Mouse (Mus musculus) layer of hippocampus, adult 9-10 months (tissue): ENCODE measurements around the gene Rdm1.
"Not testable (repeated sequence)": the region's sequence is repeated elsewhere in the genome, so short reads cannot be mapped to it uniquely, and the experiment has no call there.

Experiments used
- DNase-seq: peaks from one replicate; pipeline ENCODE4 v3.0.0; 2022; ENCODE audit warnings: low spot score

The Rdm1 gene

GRCm38 (mm10) chr11:101626995-101627856 is at the start of gene Rdm1:
Gene Rdm1 (plus strand): TSS chr11:101627195.
- DNase-seq, result no peak

DNA sequence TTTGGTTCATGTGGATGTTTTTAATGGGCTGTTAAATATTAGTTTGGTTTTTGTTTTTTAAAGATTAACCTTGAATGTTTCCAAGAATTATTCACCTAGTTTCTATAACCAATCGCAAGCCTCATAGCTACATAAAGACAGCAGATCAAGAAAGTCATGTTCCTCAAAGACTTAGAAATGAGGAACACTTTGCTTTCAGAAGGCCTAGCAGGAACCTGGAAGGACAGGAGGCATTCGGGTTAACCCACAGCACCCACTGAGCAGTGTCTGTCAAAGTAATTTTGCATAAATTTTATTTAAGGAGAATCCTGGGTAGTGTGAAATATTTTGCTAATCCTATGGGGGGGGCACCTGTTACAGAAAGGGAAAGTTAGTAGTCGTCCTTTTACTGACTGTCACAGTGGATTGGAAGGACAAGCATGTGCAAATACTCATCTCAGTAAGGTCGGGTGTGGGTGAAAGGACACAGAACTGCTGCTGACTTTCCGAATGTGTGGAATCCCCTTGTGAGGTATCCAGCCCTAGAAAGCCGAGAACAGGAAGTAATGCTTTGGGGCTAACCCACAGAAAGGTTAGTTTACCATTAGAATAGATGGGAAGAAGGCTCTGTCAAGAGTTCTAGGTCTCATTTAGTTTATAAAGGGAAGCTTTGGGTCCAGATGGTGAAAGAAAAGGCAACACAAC is 45.8 kb upstream of the Rdm1 start:
- DNase-seq, result no peak

GRCm38 (mm10) chr11:101582054-101583035 is 44.6 kb upstream of the Rdm1 start, which contains the start of gene Tmem106a:
Gene Tmem106a (plus strand): TSS chr11:101582242.
- DNase-seq, result no peak

DNA sequence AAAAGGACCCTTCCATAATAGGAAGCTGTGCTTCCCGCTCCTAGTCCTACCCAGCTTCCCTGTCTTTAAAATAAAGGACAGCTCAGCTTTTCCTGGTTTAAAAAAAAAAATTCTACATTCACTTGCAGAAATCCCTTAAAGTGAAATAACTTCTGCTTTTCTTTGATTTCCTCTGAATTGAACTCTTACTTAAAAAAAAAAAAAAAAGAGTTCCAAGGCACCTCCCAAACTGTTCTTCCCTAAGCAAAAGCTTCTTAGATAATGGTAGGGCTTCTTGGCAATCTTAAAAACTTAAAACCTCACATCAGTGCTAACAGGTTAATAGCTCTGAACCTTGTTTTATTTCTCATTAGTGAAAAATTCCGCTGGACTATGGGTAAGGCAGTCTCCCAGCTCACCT is 43.8 kb upstream of the Rdm1 start:
- DNase-seq, result no peak

GRCm38 (mm10) chr11:101585031-101585430 is 42.0 kb upstream of the Rdm1 start:
- DNase-seq, result not testable (repeated sequence)

DNA sequence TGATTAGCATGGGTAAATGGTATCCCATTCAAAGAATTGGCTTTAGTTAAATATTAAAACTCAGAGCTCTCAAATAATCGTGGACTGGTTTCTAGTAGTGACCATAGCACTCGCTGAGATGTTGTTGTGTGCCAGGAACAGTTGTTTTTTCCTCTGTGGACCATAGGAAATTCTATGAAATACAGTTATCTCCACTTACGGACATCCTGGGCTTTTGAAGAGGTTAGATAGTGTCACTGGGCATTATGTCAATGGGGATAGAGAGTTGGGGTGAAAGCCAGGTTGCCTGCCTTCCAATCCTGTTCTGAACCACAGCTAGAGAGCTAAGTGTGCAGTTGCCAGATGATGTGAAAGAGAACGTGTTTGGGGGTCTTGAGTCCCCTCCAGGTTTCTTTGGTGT is 41.2 kb upstream of the Rdm1 start:
- no peak for DNase-seq

DNA sequence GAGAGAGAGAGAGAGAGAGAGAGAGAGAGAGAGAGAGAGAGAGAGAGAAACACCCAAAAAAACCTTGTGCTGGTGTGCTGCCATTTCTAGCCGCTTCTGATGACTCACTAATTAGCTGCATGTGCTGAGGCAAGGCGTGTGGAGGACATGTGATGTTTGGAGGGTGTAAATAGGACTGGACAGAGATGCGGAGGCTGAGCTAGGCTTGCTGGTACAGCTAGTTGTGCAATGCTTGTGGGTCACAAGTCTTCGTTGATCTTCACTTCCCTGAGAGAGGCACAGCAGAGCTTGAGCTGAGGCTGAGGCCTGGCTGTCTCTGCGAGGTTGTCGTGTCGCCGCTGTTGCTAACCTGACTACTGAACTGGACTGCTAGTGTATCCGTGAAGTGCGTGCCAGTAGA is 39.3 kb upstream of the Rdm1 start:
- no peak for DNase-seq

- DNase-seq, result no peak
These were observed 38.1 kb upstream of the Rdm1 start for GRCm38 (mm10) chr11:101588868-101589267.

DNA sequence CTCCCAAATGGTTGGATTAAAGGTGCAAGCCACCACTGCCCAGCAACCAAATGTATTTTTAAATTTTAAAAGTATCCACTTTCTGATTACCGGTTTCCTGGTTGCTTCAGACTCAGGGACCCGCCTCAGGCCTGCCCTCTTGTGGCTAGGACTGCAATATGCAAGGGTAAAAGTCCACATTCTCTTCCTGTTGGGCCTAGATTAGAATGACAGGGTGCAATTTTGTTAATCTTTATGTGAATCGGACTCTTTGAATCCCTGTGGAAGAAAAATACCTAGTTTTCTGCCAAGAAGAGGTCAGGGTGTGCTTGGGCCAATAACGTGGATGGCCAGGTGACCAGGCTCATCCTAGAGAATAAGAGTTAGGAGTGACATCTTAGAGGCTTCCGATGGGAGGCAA is 37.6 kb upstream of the Rdm1 start:
- no peak for DNase-seq

GRCm38 (mm10) chr11:101589989-101590624 is 36.9 kb upstream of the Rdm1 start:
- DNase-seq, result no peak

GRCm38 (mm10) chr11:101599156-101599555 is 27.8 kb upstream of the Rdm1 start, which contains the start of gene Gm11634:
Gene Gm11634 (minus strand): TSS chr11:101599256.
- no peak for DNase-seq

DNA sequence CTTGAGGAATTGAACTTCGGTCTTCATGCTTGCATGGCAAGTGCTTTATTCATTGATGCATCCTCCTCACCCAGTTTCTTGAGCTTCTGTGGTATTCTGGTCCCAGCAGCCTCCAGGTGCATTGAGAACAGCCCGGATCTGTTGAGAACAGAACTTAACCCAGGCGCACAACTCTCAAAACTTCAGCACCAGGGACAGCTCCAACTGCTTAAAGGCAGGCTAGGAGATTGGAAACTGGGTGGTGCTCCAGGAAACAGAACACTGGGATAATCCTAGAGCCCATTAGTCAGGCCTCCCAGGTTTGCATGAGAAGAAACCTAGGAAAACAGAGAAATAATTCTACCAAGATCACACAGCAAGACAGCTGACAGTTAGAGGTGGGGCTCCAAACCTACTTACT is 24.5 kb upstream of the Rdm1 start:
- no peak for DNase-seq

DNA sequence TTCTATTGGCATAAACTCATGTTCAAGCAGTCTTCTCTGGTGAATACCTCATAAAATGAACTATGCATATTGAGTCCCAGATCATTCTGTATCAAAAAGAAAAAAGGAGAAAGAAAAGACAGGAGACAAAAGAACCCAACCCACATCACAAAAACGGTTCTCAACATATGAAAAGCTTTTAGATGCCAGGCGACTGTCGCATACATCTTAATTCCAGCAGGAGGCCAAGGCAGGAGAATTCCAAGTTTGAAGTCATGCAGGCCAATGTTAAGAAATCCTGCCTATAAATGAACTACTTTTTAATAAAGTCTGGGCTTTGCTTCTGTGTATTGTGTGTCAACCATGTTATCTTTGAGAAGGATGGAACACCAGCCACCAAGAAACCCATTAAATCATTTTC is 22.9 kb upstream of the Rdm1 start:
- DNase-seq, result no peak

DNA sequence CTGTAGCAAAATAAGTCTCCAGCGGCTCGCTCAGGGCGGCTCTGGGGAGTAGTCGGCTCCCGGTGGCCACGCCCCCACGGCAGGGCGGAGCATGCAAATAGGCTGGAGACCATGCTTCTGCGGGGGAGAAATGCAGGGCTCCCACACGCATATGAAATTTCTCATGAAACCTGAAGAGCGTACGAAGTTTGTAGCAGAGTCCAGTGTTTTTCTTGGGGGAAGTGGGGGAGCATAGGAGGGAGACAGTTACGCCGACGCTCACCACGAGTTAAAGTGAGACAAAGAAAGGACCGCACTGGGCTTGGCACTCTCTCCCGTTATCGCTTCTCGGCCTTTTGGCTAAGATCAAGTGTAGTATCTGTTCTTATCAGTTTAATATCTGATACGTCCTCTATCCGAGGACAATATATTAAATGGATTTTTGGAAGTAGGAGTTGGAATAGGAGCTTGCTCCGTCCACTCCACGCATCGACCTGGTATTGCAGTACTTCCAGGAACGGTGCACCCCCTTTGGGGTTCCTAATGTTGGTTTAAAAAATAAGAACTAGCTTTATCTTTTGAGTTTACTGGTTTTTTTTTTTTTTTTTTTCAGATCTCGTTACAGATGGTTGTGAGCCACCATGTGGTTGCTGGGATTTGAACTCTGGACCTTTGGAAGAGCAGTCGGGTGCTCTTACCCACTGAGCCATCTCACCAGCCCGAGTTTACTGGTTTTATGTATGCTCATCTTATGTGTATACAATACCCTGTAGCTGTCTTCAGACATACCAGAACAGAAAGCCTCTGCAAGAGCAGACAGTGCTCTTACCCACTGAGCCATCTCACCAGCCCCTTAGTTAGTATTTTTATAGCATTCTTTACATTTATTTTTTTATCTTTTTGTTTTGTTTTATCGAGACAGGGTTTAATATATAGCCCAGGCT is 22.2 kb upstream of the Rdm1 start:
- DNase-seq, result not testable (repeated sequence)

- DNase-seq, result not testable (repeated sequence)
These were observed 19.9 kb upstream of the Rdm1 start for GRCm38 (mm10) chr11:101607134-101607533.

DNA sequence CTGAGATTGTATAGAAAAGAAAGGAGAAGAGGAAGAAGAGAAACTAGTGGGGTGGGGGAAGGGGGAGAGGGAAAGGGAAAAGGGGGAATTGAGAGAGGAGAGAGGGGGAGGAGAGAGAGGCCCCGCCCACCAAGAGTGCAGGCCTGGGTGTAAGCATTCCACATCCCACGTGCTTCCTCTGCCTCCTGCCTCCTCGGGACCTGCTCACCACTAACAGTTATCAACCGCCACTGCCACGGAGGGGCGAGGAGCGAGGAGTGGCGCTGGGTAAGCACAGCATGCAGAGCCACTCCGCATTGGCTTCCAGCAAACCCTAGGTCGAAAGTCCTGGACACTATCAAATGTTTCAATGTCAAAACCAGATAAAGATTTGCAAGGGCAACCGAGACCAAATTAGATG is 16.6 kb upstream of the Rdm1 start:
- DNase-seq, result no peak

GRCm38 (mm10) chr11:101613596-101613995 is 13.4 kb upstream of the Rdm1 start:
- no peak for DNase-seq

- no peak for DNase-seq
These were observed 12.9 kb upstream of the Rdm1 start for GRCm38 (mm10) chr11:101614116-101614515.

GRCm38 (mm10) chr11:101615380-101615779 is 11.6 kb upstream of the Rdm1 start:
- no peak for DNase-seq

DNA sequence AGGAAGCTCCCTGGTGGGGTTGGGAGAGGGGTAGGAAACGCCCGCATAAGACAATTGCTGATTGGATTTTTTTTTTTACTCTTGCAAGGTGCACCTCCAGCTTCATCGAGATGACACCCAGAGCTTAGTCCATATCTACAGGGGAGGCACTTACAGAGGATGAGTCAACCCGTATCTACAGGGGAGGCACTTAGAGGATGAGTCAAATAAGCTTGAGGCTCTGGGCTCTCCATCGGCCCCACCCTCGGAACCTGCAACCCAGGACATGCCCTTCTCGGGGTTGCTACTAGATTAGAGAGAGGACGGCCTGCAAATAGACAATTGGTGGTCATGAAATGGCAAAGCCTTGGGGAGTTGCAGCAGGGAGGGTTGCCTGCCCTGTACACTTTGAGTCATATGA is 10.9 kb upstream of the Rdm1 start:
- DNase-seq, result no peak
